Mouse (Mus musculus) CH12.LX (cell line): Measurements from ENCODE around the gene Zfand2a.

ENCODE experiments used
- CHD1 ChIP-seq: IDR thresholded peaks from 2 replicates; pipeline ENCODE4 v1.6.1; 2012; ENCODE audit warnings: low read depth, low read length, improper control_type of control experiment, inconsistent platforms
- CTCF ChIP-seq, 2 experiments: IDR thresholded peaks in 1 of 2; conservative IDR thresholded peaks in 1 of 2; 2 replicates each; pipeline ENCODE4 v1.5.1; 2011 to 2012; ENCODE audit warnings: low read depth in 2 of 2, low read length in 2 of 2, improper control_type of control experiment in 1 of 2, inconsistent platforms in 1 of 2, mild to moderate bottlenecking in 1 of 2, moderate library complexity in 1 of 2
- E2F4 ChIP-seq: IDR thresholded peaks from 2 replicates; pipeline ENCODE4 v1.6.1; 2011; ENCODE audit warnings: low read depth, low read length, improper control_type of control experiment; ENCODE audit not compliant: insufficient replicate concordance
- EP300 ChIP-seq: IDR thresholded peaks from 2 replicates; pipeline ENCODE4 v1.6.1; 2011; ENCODE audit warnings: low read length, improper control_type of control experiment
- JUND ChIP-seq: conservative IDR thresholded peaks from 2 replicates; pipeline ENCODE4 v1.6.1; 2011; ENCODE audit warnings: low read depth, low read length, improper control_type of control experiment
- MAZ ChIP-seq: IDR thresholded peaks from 2 replicates; pipeline ENCODE4 v1.6.1; 2012; ENCODE audit warnings: low read depth, mild to moderate bottlenecking, inconsistent platforms, low read length, improper control_type of control experiment, moderate library complexity
- NRF1 ChIP-seq: IDR thresholded peaks from 2 replicates; pipeline ENCODE4 v1.6.1; 2014; ENCODE audit warnings: low read depth, mild to moderate bottlenecking, inconsistent platforms, low read length, improper control_type of control experiment, moderate library complexity
- POLR2A ChIP-seq: IDR thresholded peaks from 2 replicates; pipeline ENCODE4 v1.6.1; 2011; ENCODE audit warnings: low read depth, mild to moderate bottlenecking, improper control_type of control experiment, low read length
- USF1 ChIP-seq: IDR thresholded peaks from 2 replicates; pipeline ENCODE4 v1.6.1; 2014; ENCODE audit warnings: low read depth, mild to moderate bottlenecking, inconsistent platforms, low read length, improper control_type of control experiment

- TF ChIP-seq CTCF (conservative IDR thresholded peaks at IDR 0.05 in 1 of 2, IDR thresholded peaks at IDR 0.05 in 1 of 2; ENCODE audit: low read depth in 2 of 2, low read length in 2 of 2) = no peak
- no peak for TF ChIP-seq E2F4
- TF ChIP-seq NRF1 = no peak
- no peak for TF ChIP-seq POLR2A
- TF ChIP-seq MAZ = no peak
- no peak for TF ChIP-seq JUND
- TF ChIP-seq USF1 = no peak
- no peak for TF ChIP-seq EP300
- no peak for TF ChIP-seq CHD1
Observed at GRCm38 (mm10) chr5:139434940-139435339, 49.4 kb downstream of the Zfand2a start.
